Mouse (Mus musculus): Measurements from ENCODE around the gene Klk1. TPM values are rescaled to one million over a fixed set of nuclear protein-coding genes. Genes with fewer than 3 reads are reported as not detected.

The Klk1 gene
- polyA plus RNA-seq (2014; fragmentation: Illumina TruSeq; extraction: RNeasy Lipid Tissue Mini Kit (QIAGEN cat#74804); ENCODE audit: insufficient read depth, low read depth, low replicate concordance) = 1.4 TPM

DNA sequence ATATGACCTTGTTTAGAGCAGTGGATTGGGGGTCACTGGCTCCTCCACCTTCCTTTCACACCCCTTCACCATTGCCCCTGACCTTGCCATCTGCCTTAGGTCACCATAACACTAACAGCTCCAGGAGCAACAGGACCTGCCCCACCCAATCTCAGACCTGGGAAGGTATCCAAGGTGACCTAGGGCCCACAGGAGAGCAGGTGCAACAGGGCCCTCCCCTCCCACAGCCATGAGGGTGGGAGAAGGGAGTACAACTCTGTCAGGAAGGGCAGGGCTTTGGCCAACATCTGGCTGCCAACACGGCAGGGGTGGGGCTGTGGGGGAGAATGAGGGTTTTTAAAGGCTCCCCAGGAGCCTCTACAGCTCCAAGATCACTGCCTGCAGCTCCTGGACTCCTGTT lies at the start of gene Klk1:
Gene Klk1, plus strand, starts transcription at position 285 of the 400 bp plus-strand sequence.

DNA sequence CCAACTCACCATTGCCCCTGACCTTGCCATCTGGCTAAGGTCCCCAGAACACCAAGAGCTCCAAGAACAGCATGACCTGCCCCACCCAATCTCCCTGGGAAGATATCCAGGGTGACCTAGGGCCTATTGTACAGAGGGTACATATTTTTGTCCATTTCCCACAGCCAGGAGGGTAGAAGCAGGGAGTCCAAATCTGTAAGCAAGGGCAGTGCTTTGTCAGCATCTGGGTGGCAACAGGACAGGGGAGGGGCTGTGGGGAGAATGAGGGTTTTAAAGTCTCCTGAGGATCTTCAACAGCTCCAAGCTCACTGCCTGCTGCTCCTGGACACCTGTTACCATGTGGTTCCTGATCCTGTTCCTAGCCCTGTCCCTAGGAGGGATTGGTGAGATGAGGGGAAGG lies 37.2 kb upstream of the Klk1 start, which contains the start of gene Klk1b24:
Gene Klk1b24, plus strand, starts transcription at position 301 of the 400 bp plus-strand sequence.

GRCm38 (mm10) chr7:44197891-44198290 lies 27.3 kb upstream of the Klk1 start, which contains the start of gene Klk1b3:
Gene Klk1b3, plus strand, starts transcription at chr7:44198191.

DNA sequence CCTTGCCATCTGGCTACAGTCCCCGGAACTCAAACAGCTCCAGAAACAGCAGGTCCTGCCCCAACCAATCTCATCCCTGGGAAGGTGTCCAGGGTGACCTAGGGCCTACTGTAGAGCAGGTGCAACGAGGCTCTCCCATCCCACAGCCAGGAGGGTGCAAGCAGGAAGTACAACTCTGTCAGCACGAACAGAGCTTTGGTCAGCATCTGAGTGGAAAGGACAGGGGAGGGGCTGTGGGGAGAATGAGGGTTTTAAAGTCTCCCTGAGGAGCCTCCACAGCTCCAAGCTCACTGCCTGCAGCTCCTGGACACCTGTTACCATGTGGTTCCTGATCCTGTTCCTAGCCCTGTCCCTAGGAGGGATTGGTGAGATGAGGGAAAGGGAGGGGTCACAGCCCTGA lies 18.0 kb upstream of the Klk1 start, which contains the start of gene Klk1b4:
Gene Klk1b4, plus strand, starts transcription at position 301 of the 400 bp plus-strand sequence.

GRCm38 (mm10) chr7:44215645-44216044 lies 9.5 kb upstream of the Klk1 start, which contains the start of gene Klk1b5:
Gene Klk1b5, plus strand, starts transcription at chr7:44215945.

GRCm38 (mm10) chr7:44235909-44236308 lies 10.7 kb downstream of the Klk1 start, which contains the start of gene Gm36864:
Gene Gm36864, plus strand, starts transcription at chr7:44236177.

DNA sequence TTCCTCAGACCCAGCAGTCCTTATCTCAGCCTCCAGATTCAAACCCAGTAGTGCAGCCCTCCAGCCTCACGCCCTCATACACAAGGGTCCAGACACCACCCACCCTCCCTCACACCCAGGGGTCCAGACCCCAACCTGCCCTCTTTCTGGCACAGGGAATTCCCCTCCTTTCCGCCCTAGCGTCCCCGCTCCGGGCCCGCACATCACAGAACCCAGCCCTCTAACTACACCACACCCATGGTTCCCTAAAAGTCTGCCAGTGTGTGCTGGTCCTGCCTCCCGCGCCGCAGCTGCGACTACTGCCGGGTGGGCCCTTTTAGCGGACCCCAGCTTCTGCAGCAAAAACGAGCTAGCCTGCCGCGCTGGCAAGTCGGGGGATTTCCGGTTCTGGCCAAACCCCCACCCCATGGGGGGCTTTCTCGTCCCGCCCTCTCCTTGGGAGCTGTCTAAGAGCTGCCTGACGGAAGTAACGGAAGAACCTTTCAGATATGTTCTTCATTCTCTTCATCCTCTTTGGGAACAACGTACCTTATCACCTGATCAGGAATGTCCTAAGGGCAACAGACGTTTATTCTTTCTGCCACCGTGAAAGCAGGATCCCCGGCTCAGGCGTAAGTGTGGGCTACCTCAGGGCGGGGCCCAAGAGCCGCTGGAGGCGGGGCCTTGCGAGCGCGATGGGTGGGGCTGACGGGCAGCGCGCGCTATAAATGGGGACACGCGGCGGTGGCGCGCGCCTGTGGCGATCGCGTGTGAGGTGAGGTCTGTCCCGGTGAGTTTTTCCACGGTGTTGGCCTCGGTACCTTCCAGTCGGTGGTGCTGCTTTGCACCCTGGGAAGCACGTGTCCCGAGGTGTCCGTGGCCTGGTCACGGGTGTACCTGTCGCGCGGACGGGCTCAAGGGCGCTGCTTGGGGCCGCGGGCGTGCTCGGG lies 21.2 kb downstream of the Klk1 start, which contains the start of the genes 1700028J19Rik and 2410002F23Rik:
Gene 1700028J19Rik, minus strand, starts transcription at position 641 of the 929 bp plus-strand sequence.
Gene 2410002F23Rik, plus strand, starts transcription at position 668 of the 929 bp plus-strand sequence.

GRCm38 (mm10) chr7:44257278-44257677 lies 32.1 kb downstream of the Klk1 start, which contains the start of gene Acp4:
Gene Acp4, minus strand, starts transcription at chr7:44257378.

DNA sequence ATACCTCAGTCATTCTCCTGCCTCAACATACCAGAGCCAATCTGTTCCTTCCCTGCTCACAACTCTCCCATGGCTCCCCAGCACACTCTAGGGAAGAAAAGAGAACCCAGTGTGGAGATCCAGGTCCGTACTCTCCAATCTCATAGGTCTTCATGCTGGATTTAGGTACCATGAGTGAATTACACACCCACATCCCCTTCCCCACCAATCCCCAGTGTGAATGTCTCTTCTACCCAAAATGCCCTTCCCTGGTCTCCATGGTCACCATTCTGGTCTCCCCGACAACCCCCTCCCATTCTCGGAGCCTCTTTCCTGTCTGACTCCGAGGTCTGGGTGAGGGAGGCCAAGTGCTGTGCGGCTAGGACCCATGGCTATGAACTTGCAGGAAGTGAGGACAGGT lies 36.0 kb downstream of the Klk1 start, which contains the start of gene Gm15517:
Gene Gm15517, plus strand, starts transcription at position 301 of the 400 bp plus-strand sequence.

Other genes starting within 250 kb of the Klk1 start
- not detected for gene Klk1b9, start 249.3 kb upstream of the Klk1 start, polyA plus RNA-seq (2014; fragmentation: Illumina TruSeq; extraction: RNeasy Lipid Tissue Mini Kit (QIAGEN cat#74804); ENCODE audit: insufficient read depth, low read depth, low replicate concordance)
- gene Klk1b11, start 229.5 kb upstream of the Klk1 start, polyA plus RNA-seq (2014; fragmentation: Illumina TruSeq; extraction: RNeasy Lipid Tissue Mini Kit (QIAGEN cat#74804); ENCODE audit: insufficient read depth, low read depth, low replicate concordance) = not detected
- gene Klk1b26, start 213.2 kb upstream of the Klk1 start, polyA plus RNA-seq (2014; fragmentation: Illumina TruSeq; extraction: RNeasy Lipid Tissue Mini Kit (QIAGEN cat#74804); ENCODE audit: insufficient read depth, low read depth, low replicate concordance) = not detected
- gene Klk1b27, start 173.1 kb upstream of the Klk1 start, polyA plus RNA-seq (2014; fragmentation: Illumina TruSeq; extraction: RNeasy Lipid Tissue Mini Kit (QIAGEN cat#74804); ENCODE audit: insufficient read depth, low read depth, low replicate concordance) = not detected
- not detected for gene Klk1b21, start 123.0 kb upstream of the Klk1 start, polyA plus RNA-seq (2014; fragmentation: Illumina TruSeq; extraction: RNeasy Lipid Tissue Mini Kit (QIAGEN cat#74804); ENCODE audit: insufficient read depth, low read depth, low replicate concordance)
- gene Klk1b22, start 112.7 kb upstream of the Klk1 start, polyA plus RNA-seq (2014; fragmentation: Illumina TruSeq; extraction: RNeasy Lipid Tissue Mini Kit (QIAGEN cat#74804); ENCODE audit: insufficient read depth, low read depth, low replicate concordance) = not detected
- not detected for gene Klk1b16, start 88.6 kb upstream of the Klk1 start, polyA plus RNA-seq (2014; fragmentation: Illumina TruSeq; extraction: RNeasy Lipid Tissue Mini Kit (QIAGEN cat#74804); ENCODE audit: insufficient read depth, low read depth, low replicate concordance)
- not detected for gene Klk1b24, start 37.1 kb upstream of the Klk1 start, polyA plus RNA-seq (2014; fragmentation: Illumina TruSeq; extraction: RNeasy Lipid Tissue Mini Kit (QIAGEN cat#74804); ENCODE audit: insufficient read depth, low read depth, low replicate concordance)
- gene Klk1b3, start 27.2 kb upstream of the Klk1 start, polyA plus RNA-seq (2014; fragmentation: Illumina TruSeq; extraction: RNeasy Lipid Tissue Mini Kit (QIAGEN cat#74804); ENCODE audit: insufficient read depth, low read depth, low replicate concordance) = not detected
- gene Klk1b4, start 17.9 kb upstream of the Klk1 start, polyA plus RNA-seq (2014; fragmentation: Illumina TruSeq; extraction: RNeasy Lipid Tissue Mini Kit (QIAGEN cat#74804); ENCODE audit: insufficient read depth, low read depth, low replicate concordance) = not detected
- not detected for gene Klk1b5, start 9.4 kb upstream of the Klk1 start, polyA plus RNA-seq (2014; fragmentation: Illumina TruSeq; extraction: RNeasy Lipid Tissue Mini Kit (QIAGEN cat#74804); ENCODE audit: insufficient read depth, low read depth, low replicate concordance)
- gene Gm36864, start 10.8 kb downstream of the Klk1 start, polyA plus RNA-seq (2014; fragmentation: Illumina TruSeq; extraction: RNeasy Lipid Tissue Mini Kit (QIAGEN cat#74804); ENCODE audit: insufficient read depth, low read depth, low replicate concordance) = not detected
- gene 1700028J19Rik, start 21.3 kb downstream of the Klk1 start, polyA plus RNA-seq (2014; fragmentation: Illumina TruSeq; extraction: RNeasy Lipid Tissue Mini Kit (QIAGEN cat#74804); ENCODE audit: insufficient read depth, low read depth, low replicate concordance) = 0.31 TPM
- gene 2410002F23Rik, start 21.4 kb downstream of the Klk1 start, polyA plus RNA-seq (2014; fragmentation: Illumina TruSeq; extraction: RNeasy Lipid Tissue Mini Kit (QIAGEN cat#74804); ENCODE audit: insufficient read depth, low read depth, low replicate concordance) = 13.5 TPM
- not detected for gene Acp4, start 32.0 kb downstream of the Klk1 start, polyA plus RNA-seq (2014; fragmentation: Illumina TruSeq; extraction: RNeasy Lipid Tissue Mini Kit (QIAGEN cat#74804); ENCODE audit: insufficient read depth, low read depth, low replicate concordance)
- not detected for gene Gm15517, start 36.1 kb downstream of the Klk1 start, polyA plus RNA-seq (2014; fragmentation: Illumina TruSeq; extraction: RNeasy Lipid Tissue Mini Kit (QIAGEN cat#74804); ENCODE audit: insufficient read depth, low read depth, low replicate concordance)
- 3.6 TPM for gene Clec11a, start 81.5 kb downstream of the Klk1 start, polyA plus RNA-seq (2014; fragmentation: Illumina TruSeq; extraction: RNeasy Lipid Tissue Mini Kit (QIAGEN cat#74804); ENCODE audit: insufficient read depth, low read depth, low replicate concordance)
- 0.14 TPM for gene Shank1, start 84.9 kb downstream of the Klk1 start, polyA plus RNA-seq (2014; fragmentation: Illumina TruSeq; extraction: RNeasy Lipid Tissue Mini Kit (QIAGEN cat#74804); ENCODE audit: insufficient read depth, low read depth, low replicate concordance)
- 1.0 TPM for gene Syt3, start 158.7 kb downstream of the Klk1 start, polyA plus RNA-seq (2014; fragmentation: Illumina TruSeq; extraction: RNeasy Lipid Tissue Mini Kit (QIAGEN cat#74804); ENCODE audit: insufficient read depth, low read depth, low replicate concordance)
- gene 1700008O03Rik, start 160.5 kb downstream of the Klk1 start, polyA plus RNA-seq (2014; fragmentation: Illumina TruSeq; extraction: RNeasy Lipid Tissue Mini Kit (QIAGEN cat#74804); ENCODE audit: insufficient read depth, low read depth, low replicate concordance) = 0.41 TPM
- gene Lrrc4b, start 203.7 kb downstream of the Klk1 start, polyA plus RNA-seq (2014; fragmentation: Illumina TruSeq; extraction: RNeasy Lipid Tissue Mini Kit (QIAGEN cat#74804); ENCODE audit: insufficient read depth, low read depth, low replicate concordance) = 0.48 TPM
- not detected for gene Aspdh, start 240.0 kb downstream of the Klk1 start, polyA plus RNA-seq (2014; fragmentation: Illumina TruSeq; extraction: RNeasy Lipid Tissue Mini Kit (QIAGEN cat#74804); ENCODE audit: insufficient read depth, low read depth, low replicate concordance)
- gene Josd2, start 242.6 kb downstream of the Klk1 start, polyA plus RNA-seq (2014; fragmentation: Illumina TruSeq; extraction: RNeasy Lipid Tissue Mini Kit (QIAGEN cat#74804); ENCODE audit: insufficient read depth, low read depth, low replicate concordance) = 66.0 TPM